Mouse (Mus musculus): ENCODE data around the gene Jmjd6. TPM values are rescaled to one million over a fixed set of nuclear protein-coding genes. Genes with fewer than 3 reads are reported as not detected.

Gene Jmjd6
- polyA plus RNA-seq, 1 experiment = 24.2 TPM

DNA sequence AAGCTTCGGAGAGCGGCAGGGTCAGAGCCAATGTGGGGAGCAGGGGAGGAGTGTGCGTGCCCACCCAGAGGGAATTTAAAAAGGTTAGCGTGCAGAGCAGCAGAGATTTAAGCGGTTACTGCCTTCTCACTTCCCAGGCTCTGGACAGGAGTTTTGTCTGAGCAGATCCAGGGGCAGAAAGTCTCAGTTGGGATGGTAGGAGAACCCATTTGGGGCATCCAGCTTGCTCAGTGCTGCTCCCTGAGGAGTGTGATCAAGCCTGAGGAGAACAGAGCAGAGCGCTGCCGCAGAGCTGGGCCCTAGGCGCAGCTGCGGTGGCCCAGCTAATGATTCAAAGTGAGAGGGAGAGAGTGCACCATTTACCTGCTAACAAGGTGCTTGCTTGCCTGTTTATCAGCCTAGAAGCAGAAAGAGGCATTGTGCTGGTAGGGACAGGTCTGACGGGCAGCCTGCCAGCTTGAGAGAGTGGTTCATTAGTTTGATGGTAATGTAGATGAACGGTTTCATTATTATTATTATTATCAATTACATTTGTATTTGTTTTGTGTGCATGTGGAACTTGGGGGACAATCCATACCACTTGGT lies 34.3 kb downstream of the Jmjd6 start:
- peaks cover 4% of the 10 kb centered on the region for H3K4me1 ChIP-seq (ENCODE audit: control insufficient read depth, insufficient read depth, insufficient read length, low read length)
- TF ChIP-seq CTCF (IDR thresholded peaks at IDR 0.05; ENCODE audit: extremely low read depth, insufficient read length, insufficient replicate concordance, low read depth, low read length) (no peak), POLR2A (IDR thresholded peaks at IDR 0.05; ENCODE audit: low read depth, low read length) (no peak)
- H3K4me3 ChIP-seq (ENCODE audit: low read depth, low read length) = no peak overlapping the region
- H3K27me3 ChIP-seq (ENCODE audit: control insufficient read depth, insufficient read depth, low read length) = no peaks in the 10 kb centered on the region
- 90% methylated on average over 11 of the region's 11 CpGs for WGBS
- H3K36me3 ChIP-seq (ENCODE audit: control insufficient read depth, insufficient read depth, low read length) = peaks cover 2% of the 10 kb centered on the region; the same call in 1 of the 2 replicates
- no peak overlapping the region for H3K27ac ChIP-seq (ENCODE audit: insufficient read depth, low read depth, low read length)

DNA sequence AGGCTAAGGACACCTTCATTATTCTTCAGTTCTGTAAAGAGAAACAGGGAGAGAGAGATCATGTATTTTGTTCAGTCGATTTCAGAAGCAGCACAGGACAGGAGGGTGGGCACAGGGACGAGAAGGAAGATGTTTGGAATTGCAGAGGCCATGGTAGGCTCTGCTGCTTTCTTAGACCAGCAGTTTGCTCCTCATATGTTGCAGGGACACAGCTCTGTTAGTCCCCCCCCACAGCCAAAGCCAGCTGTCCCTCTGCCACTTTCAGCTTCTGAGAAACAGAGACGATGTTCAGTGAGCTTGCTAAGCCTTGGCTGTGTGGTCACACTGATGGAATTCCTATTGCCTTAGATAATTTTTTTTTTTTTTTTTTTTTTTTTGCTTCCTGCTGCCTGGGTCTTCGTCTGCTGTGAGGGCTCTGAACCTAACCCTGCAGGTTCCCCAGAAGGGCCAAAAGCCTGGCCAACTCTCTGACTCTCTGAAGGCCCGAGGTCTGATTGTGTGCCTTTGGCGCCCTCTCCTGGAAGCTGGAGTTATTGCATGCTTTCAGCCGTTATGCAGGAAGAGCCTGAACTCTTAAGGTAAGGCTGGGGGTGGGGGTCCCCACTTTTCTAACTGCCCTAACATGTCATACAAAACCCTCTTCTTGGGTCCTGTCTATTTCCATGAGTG lies 35.2 kb downstream of the Jmjd6 start:
- H3K27ac ChIP-seq (ENCODE audit: insufficient read depth, low read depth, low read length) = no peak overlapping the region
- WGBS = 26% methylated on average over 7 of the region's 7 CpGs
- no peaks in the 10 kb centered on the region for H3K27me3 ChIP-seq (ENCODE audit: control insufficient read depth, insufficient read depth, low read length)
- peaks cover 2% of the 10 kb centered on the region; the same call in 1 of the 2 replicates for H3K36me3 ChIP-seq (ENCODE audit: control insufficient read depth, insufficient read depth, low read length)
- H3K4me3 ChIP-seq (ENCODE audit: low read depth, low read length) = no peak overlapping the region
- TF ChIP-seq CTCF (IDR thresholded peaks at IDR 0.05; ENCODE audit: extremely low read depth, insufficient read length, insufficient replicate concordance, low read depth, low read length) = peak; percentile 97
- no peak for TF ChIP-seq POLR2A (IDR thresholded peaks at IDR 0.05; ENCODE audit: low read depth, low read length)
- no peaks in the 10 kb centered on the region; the same call in 1 of the 2 replicates for H3K4me1 ChIP-seq (ENCODE audit: control insufficient read depth, insufficient read depth, insufficient read length, low read length)

DNA sequence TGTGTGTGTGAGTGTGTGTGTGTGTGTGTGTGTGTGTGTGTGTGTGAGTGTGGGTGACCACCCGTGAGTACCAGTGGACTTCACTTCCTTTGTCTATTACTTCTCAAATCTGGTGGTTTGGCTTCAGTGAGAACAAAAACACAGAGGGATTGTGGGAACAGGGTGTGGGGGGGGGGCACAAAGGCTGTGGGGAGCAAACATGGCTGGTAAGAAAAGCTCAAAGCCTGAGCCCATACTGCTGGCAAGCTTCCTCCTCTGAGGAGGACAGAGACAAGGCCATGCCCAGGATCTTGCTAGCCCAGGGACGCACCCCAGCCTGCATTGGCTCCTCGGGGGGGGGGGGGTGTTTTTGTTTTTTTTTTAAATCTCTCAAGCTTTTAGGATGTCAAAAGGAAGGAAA lies 35.7 kb downstream of the Jmjd6 start:
- no peak overlapping the region for H3K27ac ChIP-seq (ENCODE audit: insufficient read depth, low read depth, low read length)
- H3K4me1 ChIP-seq (ENCODE audit: control insufficient read depth, insufficient read depth, insufficient read length, low read length) = no peaks in the 10 kb centered on the region; the same call in 1 of the 2 replicates
- WGBS = 72% methylated on average over 3 of the region's 3 CpGs
- no peak overlapping the region for H3K4me3 ChIP-seq (ENCODE audit: low read depth, low read length)
- TF ChIP-seq CTCF (IDR thresholded peaks at IDR 0.05; ENCODE audit: extremely low read depth, insufficient read length, insufficient replicate concordance, low read depth, low read length) (no peak), POLR2A (IDR thresholded peaks at IDR 0.05; ENCODE audit: low read depth, low read length) (no peak)
- H3K36me3 ChIP-seq (ENCODE audit: control insufficient read depth, insufficient read depth, low read length) = peaks cover 2% of the 10 kb centered on the region; the same call in 1 of the 2 replicates
- H3K27me3 ChIP-seq (ENCODE audit: control insufficient read depth, insufficient read depth, low read length) = no peaks in the 10 kb centered on the region

DNA sequence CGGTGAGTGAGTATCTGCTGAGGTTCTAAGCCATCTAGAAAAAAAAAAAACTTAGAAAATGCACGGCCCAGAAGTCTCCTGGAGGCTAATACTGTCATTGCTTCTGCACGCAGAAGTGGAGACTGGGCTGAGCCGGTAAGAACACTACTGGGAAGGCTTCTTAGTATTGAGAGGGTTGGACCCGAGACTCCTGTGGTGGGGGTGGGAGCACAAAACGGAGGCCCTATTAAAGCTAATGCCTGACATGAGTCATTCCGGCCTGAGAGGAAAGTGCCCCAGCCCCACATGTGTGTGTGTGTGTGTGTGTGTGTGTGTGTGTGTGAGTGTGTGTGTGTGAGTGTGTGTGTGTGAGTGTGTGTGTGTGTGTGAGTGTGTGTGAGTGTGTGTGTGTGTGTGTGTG lies 36.1 kb downstream of the Jmjd6 start:
- no peak overlapping the region for H3K27ac ChIP-seq (ENCODE audit: insufficient read depth, low read depth, low read length)
- H3K4me3 ChIP-seq (ENCODE audit: low read depth, low read length) = no peak overlapping the region
- no peaks in the 10 kb centered on the region; the same call in 1 of the 2 replicates for H3K4me1 ChIP-seq (ENCODE audit: control insufficient read depth, insufficient read depth, insufficient read length, low read length)
- no peak for TF ChIP-seq CTCF (IDR thresholded peaks at IDR 0.05; ENCODE audit: extremely low read depth, insufficient read length, insufficient replicate concordance, low read depth, low read length)
- TF ChIP-seq POLR2A (IDR thresholded peaks at IDR 0.05; ENCODE audit: low read depth, low read length) = no peak
- no peaks in the 10 kb centered on the region for H3K27me3 ChIP-seq (ENCODE audit: control insufficient read depth, insufficient read depth, low read length)
- 69% methylated on average over 7 of the region's 7 CpGs for WGBS
- H3K36me3 ChIP-seq (ENCODE audit: control insufficient read depth, insufficient read depth, low read length) = peaks cover 2% of the 10 kb centered on the region; the same call in 1 of the 2 replicates

DNA sequence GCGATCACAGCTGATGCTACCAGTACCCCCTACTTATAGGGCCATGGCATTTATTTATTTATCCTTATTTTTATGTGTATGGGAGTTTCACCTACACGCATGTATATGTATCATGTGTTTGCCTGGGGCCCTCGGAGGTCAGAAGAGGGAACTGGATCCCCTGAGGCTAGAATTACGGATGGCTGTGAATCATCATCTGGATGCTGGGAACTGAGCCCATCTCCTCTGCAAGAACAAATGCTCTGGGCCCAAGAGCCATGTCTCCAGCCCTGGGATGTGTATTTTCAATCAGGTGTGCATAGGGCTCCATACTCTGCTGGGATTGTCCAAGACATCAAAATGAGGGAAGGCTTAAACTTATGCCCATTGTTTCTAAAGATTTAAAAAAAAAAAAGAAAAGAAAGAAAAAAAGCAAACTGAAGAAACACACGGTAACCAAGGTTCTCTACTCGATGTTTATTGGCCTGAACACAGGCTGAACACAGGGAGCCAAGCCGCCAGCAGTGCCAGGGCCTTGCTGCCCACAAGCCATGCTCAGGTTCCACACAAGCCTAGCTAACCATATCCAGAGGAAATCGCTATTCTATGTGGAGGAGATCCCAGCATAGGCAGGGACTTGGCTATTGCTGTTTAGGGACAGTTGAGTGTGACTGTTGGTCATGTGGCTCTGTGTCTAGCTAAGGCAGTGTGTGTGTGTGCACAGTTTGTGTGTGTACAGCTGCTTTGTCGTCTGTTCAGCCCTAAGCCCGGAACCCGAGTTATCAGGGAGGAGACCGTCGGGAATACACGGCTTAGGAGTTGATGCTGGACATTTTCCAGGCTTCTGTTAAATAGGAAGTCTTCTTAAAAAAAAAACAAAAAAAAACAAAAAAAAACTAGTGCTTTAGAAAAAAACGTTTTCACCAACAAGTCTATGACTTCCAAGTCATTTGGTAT lies 36.8 kb downstream of the Jmjd6 start:
- Histone ChIP-seq H3K4me1 (ENCODE audit: control insufficient read depth, insufficient read depth, insufficient read length, low read length) (no peaks in the 10 kb centered on the region; the same call in 1 of the 2 replicates), H3K27me3 (ENCODE audit: control insufficient read depth, insufficient read depth, low read length) (no peaks in the 10 kb centered on the region), H3K4me3 (ENCODE audit: low read depth, low read length) (no peak overlapping the region), H3K27ac (ENCODE audit: insufficient read depth, low read depth, low read length) (no peak overlapping the region), H3K36me3 (ENCODE audit: control insufficient read depth, insufficient read depth, low read length) (peaks cover 2% of the 10 kb centered on the region; the same call in 1 of the 2 replicates)
- WGBS = 77% methylated on average over 15 of the region's 15 CpGs
- TF ChIP-seq POLR2A (IDR thresholded peaks at IDR 0.05; ENCODE audit: low read depth, low read length) (no peak), CTCF (IDR thresholded peaks at IDR 0.05; ENCODE audit: extremely low read depth, insufficient read length, insufficient replicate concordance, low read depth, low read length) (no peak)

DNA sequence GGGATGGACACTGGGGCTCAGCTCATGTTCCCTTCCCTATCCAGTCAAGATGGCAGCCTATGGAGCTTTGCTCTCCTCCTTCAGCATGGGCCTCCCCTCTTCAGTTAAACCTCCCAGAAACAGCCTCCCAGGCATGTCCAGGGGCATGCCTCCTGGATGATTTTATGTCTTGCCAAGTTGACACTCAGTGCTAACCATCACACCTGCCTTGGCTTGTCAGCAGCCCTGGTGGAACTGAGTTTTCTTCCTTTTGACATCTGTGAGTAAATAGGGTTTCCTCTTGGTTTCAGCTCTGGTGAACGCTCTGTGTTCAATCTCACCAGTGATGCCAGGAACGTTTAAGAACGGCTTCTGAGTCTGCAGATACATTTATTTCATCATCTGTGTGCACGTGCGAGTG lies 40.5 kb downstream of the Jmjd6 start:
- H3K36me3 ChIP-seq (ENCODE audit: control insufficient read depth, insufficient read depth, low read length) = no peaks in the 10 kb centered on the region
- no peaks in the 10 kb centered on the region for H3K27me3 ChIP-seq (ENCODE audit: control insufficient read depth, insufficient read depth, low read length)
- no peak overlapping the region for H3K4me3 ChIP-seq (ENCODE audit: low read depth, low read length)
- no peak for TF ChIP-seq POLR2A (IDR thresholded peaks at IDR 0.05; ENCODE audit: low read depth, low read length)
- no peak for TF ChIP-seq CTCF (IDR thresholded peaks at IDR 0.05; ENCODE audit: extremely low read depth, insufficient read length, insufficient replicate concordance, low read depth, low read length)
- H3K4me1 ChIP-seq (ENCODE audit: control insufficient read depth, insufficient read depth, insufficient read length, low read length) = no peaks in the 10 kb centered on the region; the same call in 1 of the 2 replicates
- H3K27ac ChIP-seq (ENCODE audit: insufficient read depth, low read depth, low read length) = no peak overlapping the region
- 80% methylated on average over 5 of the region's 5 CpGs for WGBS

All from small intestine, adult 2 months (tissue).